Mouse (Mus musculus) ES-E14 (cell line): Measurements from ENCODE around the gene Ms4a6d. TPM values are rescaled to one million over a fixed set of nuclear protein-coding genes. Genes with fewer than 3 reads are reported as not detected.

Experiments used
- DNase-seq: peaks from one replicate; pipeline ENCODE4 v3.0.0-alpha.2; 2013; ENCODE audit warnings: low read depth, low spot score
- H3K27ac ChIP-seq: 2 replicates; pipeline ENCODE4 v1.5.1; 2012; ENCODE audit warnings: low read depth, mild to moderate bottlenecking, low read length, moderate library complexity, mixed read lengths; ENCODE audit not compliant: poor library complexity, insufficient read depth, severe bottlenecking
- H3K36me3 ChIP-seq: 2 replicates; pipeline ENCODE4 v1.6.1; 2012; ENCODE audit warnings: mild to moderate bottlenecking, low read length, moderate library complexity, mixed read lengths; ENCODE audit not compliant: control insufficient read depth, poor library complexity, insufficient read depth, severe bottlenecking
- H3K4me1 ChIP-seq, 2 experiments: fragments of 150-350 bp in 1 of 2; sonication (generic) in 1 of 2; 2 replicates each; pipeline ENCODE4 v1.6.1; 2012; ENCODE audit warnings: low read length in 2 of 2, mild to moderate bottlenecking in 1 of 2, mixed read lengths in 1 of 2; ENCODE audit not compliant: control insufficient read depth in 2 of 2, insufficient read depth in 2 of 2, poor library complexity in 1 of 2
- H3K4me3 ChIP-seq, 2 experiments: fragments of 150-350 bp in 1 of 2; sonication (generic) in 1 of 2; 2 replicates each; pipeline ENCODE4 v1.5.1; 2012; ENCODE audit warnings: low read length in 2 of 2, low read depth in 1 of 2, mild to moderate bottlenecking in 1 of 2, mixed read lengths in 1 of 2; ENCODE audit not compliant: insufficient read depth in 1 of 2, poor library complexity in 1 of 2, severe bottlenecking in 1 of 2
- H3K9ac ChIP-seq: 2 replicates; pipeline ENCODE4 v1.6.1; 2012; ENCODE audit warnings: low read depth, mild to moderate bottlenecking, low read length, mixed read lengths; ENCODE audit not compliant: poor library complexity, insufficient read depth, severe bottlenecking
- H3K9me3 ChIP-seq: fragments of 150-350 bp; sonication (generic); 2 replicates; pipeline ENCODE4 v1.6.1; 2012; ENCODE audit warnings: low read depth, mild to moderate bottlenecking, low read length; ENCODE audit not compliant: control insufficient read depth, insufficient read depth
- CHD2 ChIP-seq: IDR thresholded peaks from 2 replicates; pipeline ENCODE4 v1.6.1; 2014; ENCODE audit warnings: mild to moderate bottlenecking, low read depth, low read length, inconsistent platforms
- HCFC1 ChIP-seq: IDR thresholded peaks from 2 replicates; pipeline ENCODE4 v1.6.1; 2012; ENCODE audit warnings: low read length, inconsistent platforms, borderline replicate concordance; ENCODE audit not compliant: insufficient read depth
- MAFK ChIP-seq: IDR thresholded peaks from 2 replicates; pipeline ENCODE4 v1.6.1; 2014; ENCODE audit warnings: mild to moderate bottlenecking, low read depth, low read length, inconsistent platforms; ENCODE audit not compliant: insufficient read depth
- ZC3H11A ChIP-seq: IDR thresholded peaks from 2 replicates; pipeline ENCODE4 v1.6.1; 2012; ENCODE audit warnings: low read depth, mild to moderate bottlenecking, inconsistent platforms, low read length, borderline replicate concordance
- ZNF384 ChIP-seq: IDR thresholded peaks from 2 replicates; pipeline ENCODE4 v1.6.1; 2012; ENCODE audit warnings: low read depth, low read length, inconsistent platforms
- in situ Hi-C, 2 experiments: fragments of 600-800 bp; cut with MboI; formaldehyde crosslinking; loops; one replicate each; pipeline ENCODE4 v1.15.1; 2025; ENCODE audit warnings: low sequenced_read_pairs in 2 of 2, inconsistent platforms in 1 of 2; ENCODE audit not compliant: unreplicated experiment in 2 of 2
- total RNA-seq: library from RNA; depleted of rRNA; stranded (reverse); fragments of 300-350 nt; gene quantifications from 2 replicates; pipeline ENCODE4 v1.2.3, GENCODE M21; 2012

Gene Ms4a6d
- total RNA-seq, 1 experiment = 2.3 TPM

DNA sequence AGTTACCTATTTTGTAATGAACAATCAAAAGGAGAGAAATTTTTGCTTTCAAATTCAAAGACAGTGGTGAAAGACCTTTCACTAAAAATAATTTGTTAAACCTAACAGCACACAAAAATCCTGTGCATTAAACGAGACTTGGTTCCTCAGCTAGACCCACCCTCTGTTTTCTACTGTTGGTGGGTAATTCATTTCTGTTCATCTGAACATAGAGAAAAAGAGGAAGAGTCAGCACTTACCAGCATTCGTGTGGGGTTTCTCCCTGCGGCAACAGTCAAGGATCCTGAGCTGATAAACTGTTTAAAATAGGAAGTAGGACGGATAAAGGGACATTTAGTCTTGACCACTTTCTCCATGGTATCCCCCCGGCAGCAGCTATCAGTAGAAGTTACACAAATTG, 30.9 kb upstream of the Ms4a6d start:
- Histone ChIP-seq H3K36me3 (no peaks in the 10 kb centered on the region), H3K9ac (no peak overlapping the region), H3K4me3 (no peak overlapping the region), H3K27ac (no peak overlapping the region), H3K9me3 (no peaks in the 10 kb centered on the region), H3K4me1 (no peaks in the 10 kb centered on the region)
- TF ChIP-seq CHD2 (no peak), HCFC1 (no peak), ZNF384 (no peak), ZC3H11A (no peak), MAFK (no peak)
- in situ Hi-C loops = no loop called here
- DNase-seq = no peak

DNA sequence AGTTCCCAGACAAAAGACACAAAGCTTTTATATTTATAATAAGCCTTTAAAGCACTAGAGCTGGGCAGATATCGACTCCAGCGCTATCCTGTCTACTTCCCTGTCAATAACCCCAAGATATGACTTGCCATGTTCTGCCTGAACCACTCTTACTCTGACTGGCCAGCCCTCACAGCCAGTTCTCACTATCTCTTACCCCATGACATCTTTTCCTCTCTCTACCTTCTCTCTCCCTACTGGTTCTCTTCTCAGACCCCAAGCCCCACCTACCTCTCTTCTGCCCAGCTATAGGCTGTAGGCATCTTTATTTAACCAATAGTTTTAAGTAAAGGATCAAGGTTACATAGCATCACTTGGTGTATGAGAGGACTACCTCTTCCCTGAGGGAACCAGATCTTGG, 29.7 kb upstream of the Ms4a6d start:
- in situ Hi-C loops = no loop called here
- no peak overlapping the region for H3K27ac ChIP-seq
- H3K4me1 ChIP-seq = no peaks in the 10 kb centered on the region
- no peak for DNase-seq
- no peaks in the 10 kb centered on the region for H3K36me3 ChIP-seq
- TF ChIP-seq ZNF384 (no peak), HCFC1 (no peak), ZC3H11A (no peak), MAFK (no peak), CHD2 (no peak)
- H3K9me3 ChIP-seq = no peaks in the 10 kb centered on the region
- no peak overlapping the region for H3K9ac ChIP-seq
- no peak overlapping the region for H3K4me3 ChIP-seq

DNA sequence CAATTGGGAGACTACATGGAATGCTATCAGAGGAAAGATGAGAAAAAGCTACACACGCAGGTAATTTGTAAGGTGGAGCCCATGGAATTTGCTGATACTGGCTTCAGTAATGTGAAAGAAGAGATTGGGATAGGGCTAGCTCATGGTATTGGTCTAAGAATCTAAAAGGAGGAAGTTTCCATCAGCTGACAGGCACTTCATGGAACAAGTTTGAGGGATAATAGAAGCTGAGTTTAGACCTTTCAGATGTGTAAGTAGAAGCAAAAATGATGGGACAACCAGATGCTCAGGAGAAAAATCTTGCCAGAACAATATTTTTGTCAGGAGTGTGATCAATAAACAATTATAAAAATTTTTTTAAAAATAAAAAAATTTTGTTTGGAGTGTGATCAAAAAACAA, 29.1 kb upstream of the Ms4a6d start:
- H3K4me1 ChIP-seq = no peaks in the 10 kb centered on the region
- no peak overlapping the region for H3K9ac ChIP-seq
- no peak overlapping the region for H3K4me3 ChIP-seq
- in situ Hi-C loops = no loop called here
- no peaks in the 10 kb centered on the region for H3K36me3 ChIP-seq
- DNase-seq = no peak
- no peaks in the 10 kb centered on the region for H3K9me3 ChIP-seq
- TF ChIP-seq HCFC1 (no peak), ZC3H11A (no peak), MAFK (no peak), ZNF384 (no peak), CHD2 (no peak)
- no peak overlapping the region for H3K27ac ChIP-seq

DNA sequence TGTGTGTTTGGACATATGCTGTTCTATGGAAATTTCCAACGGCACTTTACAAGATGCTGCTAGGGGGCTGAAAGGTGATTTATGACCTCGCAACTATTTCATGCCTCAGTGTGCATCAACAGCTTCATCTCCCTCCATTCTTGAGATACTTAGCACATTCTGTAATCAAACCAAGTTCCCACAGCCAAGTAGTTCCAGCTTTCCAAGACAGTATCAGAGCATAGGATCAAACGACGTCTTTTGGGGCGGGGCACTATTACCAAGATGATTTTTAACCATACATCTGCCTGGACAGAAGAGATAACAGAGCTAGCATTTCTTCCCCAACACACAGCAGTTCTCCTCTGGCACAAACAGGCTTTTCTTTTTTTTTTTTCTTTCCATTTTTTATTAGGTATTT, 20.6 kb upstream of the Ms4a6d start:
- Histone ChIP-seq H3K27ac (no peak overlapping the region), H3K36me3 (no peaks in the 10 kb centered on the region), H3K4me3 (no peak overlapping the region), H3K9ac (no peak overlapping the region), H3K9me3 (no peaks in the 10 kb centered on the region), H3K4me1 (no peaks in the 10 kb centered on the region)
- no peak for TF ChIP-seq ZNF384
- TF ChIP-seq HCFC1 = no peak
- TF ChIP-seq ZC3H11A = no peak
- no peak for DNase-seq
- in situ Hi-C loops = no loop called here

DNA sequence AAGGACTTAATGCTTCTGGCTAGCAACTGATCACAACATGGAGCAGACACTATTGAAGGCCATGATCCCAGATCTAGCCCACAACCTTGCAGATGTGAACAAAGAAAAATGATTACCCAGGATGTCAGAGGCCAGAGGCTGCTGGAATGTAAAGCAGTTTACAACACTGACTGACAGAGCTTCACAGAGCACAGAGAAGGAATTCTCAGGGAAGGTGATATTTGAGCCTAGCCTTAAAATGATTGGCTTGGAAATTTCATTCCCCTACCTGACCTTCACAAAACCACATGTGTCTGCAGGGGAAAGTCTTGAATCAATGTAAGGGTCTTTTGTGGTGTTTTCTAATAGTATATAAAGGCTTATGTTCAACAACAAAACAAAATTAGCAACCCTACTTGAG, 20.2 kb upstream of the Ms4a6d start:
- TF ChIP-seq HCFC1 = no peak
- no peak for TF ChIP-seq MAFK
- Histone ChIP-seq H3K9ac (no peak overlapping the region), H3K36me3 (no peaks in the 10 kb centered on the region), H3K9me3 (no peaks in the 10 kb centered on the region), H3K4me3 (no peak overlapping the region), H3K27ac (no peak overlapping the region), H3K4me1 (no peaks in the 10 kb centered on the region)
- DNase-seq = no peak
- in situ Hi-C loops = no loop called here
